Mouse (Mus musculus) left cerebral cortex, adult 8-10 months (tissue): ENCODE measurements around the gene Ccdc190. TPM values are rescaled to one million over a fixed set of nuclear protein-coding genes. Genes with fewer than 3 reads are reported as not detected.

ENCODE experiments used
- DNase-seq, 2 experiments: peaks; one replicate each; pipeline ENCODE4 v3.0.0; 2022; ENCODE audit warnings: low spot score in 2 of 2
- total RNA-seq, 4 experiments: library from RNA; stranded (reverse); gene quantifications; 2 replicates each; pipeline ENCODE4 v1.2.4; 2022

The Ccdc190 gene
- total RNA-seq, 4 experiments from 2014 or later = 17.1 to 20.5 (median 18.0) TPM

- no peak for DNase-seq
Measured at GRCm38 (mm10) chr1:169932122-169932746, 3.8 kb downstream of the Ccdc190 start.

GRCm38 (mm10) chr1:169934005-169934725, 5.7 kb downstream of the Ccdc190 start:
- peak in 1 of 2 experiments; percentile 34 for DNase-seq

DNA sequence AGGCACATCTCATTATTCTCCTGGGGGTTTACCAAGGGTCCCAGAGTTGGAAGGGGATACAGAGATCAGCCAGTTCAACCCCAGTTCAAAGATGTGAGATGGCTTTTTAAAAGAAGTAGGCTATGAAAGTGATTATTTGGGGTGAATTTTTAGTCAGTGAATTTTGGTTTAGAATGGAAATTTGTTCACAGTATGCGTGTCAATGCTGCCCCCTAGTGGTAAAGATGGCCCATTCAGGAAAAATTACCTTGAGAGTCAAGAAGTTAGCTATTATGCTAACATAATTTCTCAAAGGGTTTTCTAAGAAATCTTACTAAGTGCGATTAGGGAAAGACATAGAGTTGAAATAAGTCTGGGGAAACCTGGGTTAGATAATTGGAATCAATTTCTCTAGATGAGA, 10.9 kb downstream of the Ccdc190 start:
- no peak for DNase-seq

DNA sequence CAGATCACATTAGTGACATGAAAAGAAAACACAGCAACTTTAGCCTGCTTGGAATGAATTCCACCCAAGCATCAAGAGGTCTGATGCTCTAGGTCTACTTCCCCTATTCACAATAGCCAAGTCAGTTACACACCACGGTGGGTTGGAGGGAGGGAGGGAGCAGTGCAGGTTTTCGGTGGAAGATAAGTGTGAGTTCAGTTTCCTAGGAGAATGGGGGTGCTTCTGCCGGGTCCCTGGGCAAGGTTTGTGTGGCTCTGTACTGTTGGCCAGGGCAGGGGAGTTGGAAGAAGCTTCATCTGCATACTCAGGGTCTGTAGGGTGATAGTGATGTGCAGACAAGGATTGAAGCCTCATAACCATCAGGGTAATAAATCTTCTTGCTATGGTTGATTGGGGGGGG, 17.6 kb downstream of the Ccdc190 start:
- no peak for DNase-seq

GRCm38 (mm10) chr1:169947654-169948053, 19.2 kb downstream of the Ccdc190 start:
- DNase-seq = no peak

DNA sequence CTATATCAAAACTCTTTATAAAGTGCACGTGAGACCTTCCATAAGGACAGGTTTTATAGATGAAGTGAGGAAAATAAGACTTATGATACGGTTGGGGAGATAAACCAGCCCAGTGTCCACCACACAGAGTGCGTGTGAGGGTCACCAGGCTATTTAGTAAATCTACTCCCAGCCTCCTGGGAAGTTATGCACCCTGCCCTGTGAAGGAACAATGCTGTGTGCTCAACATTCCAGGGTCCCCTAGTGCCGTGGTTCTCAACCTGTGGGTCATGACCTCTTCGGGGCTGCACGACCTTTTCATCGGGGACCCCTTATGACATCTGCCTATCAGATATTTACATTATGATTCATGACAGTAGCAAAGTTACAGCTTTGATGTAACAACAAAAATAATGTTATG, 19.8 kb downstream of the Ccdc190 start:
- no peak for DNase-seq

DNA sequence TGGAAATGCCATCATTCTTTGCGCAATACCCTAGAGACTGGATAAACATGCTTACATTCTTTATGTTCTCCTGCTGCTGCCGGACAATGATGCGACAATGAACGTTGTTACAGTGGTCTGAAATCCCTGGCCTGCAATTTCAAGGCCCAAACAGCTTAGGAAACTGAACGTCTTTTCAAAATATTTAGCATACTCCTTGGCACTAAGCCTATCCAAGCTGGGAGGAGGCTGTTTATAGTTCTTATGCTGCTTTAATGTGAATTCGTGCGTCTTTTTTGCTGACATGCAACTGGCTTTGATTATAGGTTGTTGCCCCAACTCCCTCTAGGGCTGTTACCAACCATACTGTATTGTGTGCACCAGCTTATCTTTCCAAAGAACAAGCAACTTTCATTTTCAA, 20.4 kb downstream of the Ccdc190 start:
- DNase-seq = no peak

DNA sequence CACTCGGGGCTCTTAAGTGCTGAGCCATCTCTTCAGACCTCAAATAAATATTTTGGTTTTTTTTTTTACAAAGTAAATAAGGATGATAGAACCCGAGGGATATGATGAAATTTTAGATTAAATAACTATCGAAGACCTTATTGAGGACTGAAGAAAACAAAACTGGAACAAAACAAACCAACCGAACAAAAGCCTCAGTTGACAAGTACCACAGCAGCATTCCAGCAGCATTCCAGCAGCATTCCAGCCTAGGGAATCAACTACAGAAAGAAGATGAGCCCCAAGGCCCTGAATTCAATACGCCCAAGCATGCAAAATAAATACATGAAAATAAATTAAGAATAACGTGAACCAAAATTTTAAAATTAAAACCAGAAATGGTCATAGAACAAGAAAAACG, 21.5 kb downstream of the Ccdc190 start:
- DNase-seq = no peak

GRCm38 (mm10) chr1:169950651-169951050, 22.2 kb downstream of the Ccdc190 start:
- DNase-seq = no peak

DNA sequence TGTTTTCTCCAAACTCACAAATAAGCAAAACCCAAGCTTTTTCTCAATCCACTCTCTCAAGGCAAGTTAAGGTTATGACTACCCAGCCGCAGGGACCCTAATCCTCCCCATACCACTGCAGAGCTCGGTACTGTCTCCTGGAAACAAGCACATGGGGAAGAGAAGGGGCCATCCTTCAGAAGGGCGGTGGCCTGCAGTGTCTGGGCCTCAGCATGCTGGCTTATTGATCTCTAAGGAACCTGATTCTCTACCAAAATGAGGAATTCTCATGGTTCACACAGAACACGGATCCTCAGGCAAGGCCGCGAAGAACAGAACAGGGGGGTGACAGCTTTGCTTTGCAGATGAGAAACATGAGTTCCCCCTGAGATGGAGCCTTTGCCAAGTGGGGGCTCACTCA, 23.1 kb downstream of the Ccdc190 start:
- no peak for DNase-seq

DNA sequence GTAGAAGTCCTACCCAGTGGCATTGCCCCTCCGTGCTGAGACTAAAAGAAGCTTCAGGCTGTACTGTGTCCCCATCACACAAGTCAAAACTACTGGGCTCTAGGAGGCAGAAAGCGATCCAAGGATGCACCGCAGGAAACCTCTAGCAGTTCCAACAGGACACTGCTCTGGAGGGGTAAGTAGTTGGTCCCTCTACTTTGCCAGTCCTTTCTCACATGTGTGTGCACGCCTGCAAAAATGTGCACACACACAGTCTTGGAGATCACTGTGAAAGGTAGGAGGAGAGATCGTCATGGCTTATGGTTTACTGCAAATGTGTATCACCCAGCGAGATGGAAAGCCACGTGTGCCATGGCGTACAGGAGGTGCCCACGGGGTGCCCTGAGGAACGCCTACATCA, 24.2 kb downstream of the Ccdc190 start:
- DNase-seq = no peak

DNA sequence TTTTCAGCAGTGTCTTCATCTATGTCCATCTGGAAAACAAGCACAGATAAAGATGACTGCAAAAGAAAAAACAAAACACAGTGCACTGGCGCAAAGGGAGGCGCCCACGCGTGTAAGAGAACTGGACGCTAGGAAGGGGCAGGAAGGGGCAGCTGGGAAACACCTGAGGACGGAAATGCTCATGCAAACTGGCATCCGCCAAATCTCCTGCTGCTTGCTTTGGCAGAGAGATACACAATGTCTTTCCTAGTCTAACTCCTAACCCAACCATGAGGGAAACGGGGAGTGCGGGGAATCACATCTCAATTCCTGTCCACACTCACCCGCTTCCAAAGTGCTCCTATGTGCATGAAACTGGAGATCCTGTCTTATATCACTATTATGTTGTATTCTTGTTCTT, 24.7 kb downstream of the Ccdc190 start:
- DNase-seq = no peak

DNA sequence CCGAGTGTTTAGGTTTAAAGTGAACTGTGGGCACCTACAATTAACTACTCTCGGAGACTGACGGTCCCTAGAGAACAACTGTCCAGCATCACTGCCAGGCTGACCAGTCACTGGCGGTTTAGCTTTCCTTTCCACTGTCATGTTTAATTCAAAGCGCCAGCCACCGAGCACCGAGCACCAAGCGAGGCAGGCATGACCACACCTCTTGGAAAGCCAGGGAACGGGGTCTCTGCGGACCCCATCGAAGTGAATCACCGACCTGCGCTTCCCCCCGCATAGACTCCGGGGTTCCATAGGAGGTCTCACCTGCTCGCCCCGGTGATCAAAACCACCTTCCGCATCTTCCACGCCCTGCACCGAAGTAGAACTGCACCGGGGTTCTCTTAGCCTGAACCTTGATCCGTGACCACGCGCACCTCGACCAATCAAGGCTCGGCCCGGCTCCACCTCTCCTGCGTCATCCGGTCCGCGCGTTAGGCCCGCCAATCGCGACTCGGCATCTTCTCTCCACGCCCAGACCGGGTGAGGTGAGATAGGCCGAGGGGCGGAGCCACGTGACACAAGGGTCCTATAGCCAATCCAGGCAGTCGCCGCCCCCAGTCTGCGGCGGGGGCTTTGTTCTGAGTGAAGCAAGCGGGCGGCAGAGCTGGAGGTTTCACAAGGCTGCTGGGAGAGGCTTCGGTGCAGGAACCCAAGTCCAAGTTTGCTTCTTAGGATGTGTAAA, 40.5 kb downstream of the Ccdc190 start, which contains the start of gene Hsd17b7:
Hsd17b7 (minus strand) TSS at position 450 of the 724 bp plus-strand sequence.
- peak; percentile 92 to 99 for DNase-seq

GRCm38 (mm10) chr1:169969516-169969886, 41.1 kb downstream of the Ccdc190 start:
- no peak for DNase-seq

DNA sequence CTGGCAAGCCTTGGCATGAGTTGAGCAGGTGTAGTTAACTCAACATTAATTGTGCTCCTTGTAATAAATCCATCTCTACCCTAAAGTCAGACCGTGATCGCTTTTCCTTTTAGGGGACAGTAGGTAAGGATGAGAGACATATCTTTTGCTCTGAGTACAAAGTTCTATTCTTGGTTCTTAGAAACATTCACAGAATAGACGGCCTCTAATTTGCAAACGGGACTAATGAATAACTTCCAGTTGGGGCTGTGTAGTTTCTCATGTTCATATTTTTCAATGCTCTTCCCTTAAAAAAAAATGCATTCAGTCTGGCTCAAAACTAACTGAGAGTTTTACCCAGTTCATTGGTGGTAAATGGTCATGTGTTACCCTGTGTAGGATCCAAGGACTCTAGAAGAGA, 42.5 kb downstream of the Ccdc190 start:
- DNase-seq = no peak

GRCm38 (mm10) chr1:169971998-169972397, 43.5 kb downstream of the Ccdc190 start:
- DNase-seq = no peak

- DNase-seq = no peak
Measured at GRCm38 (mm10) chr1:169977621-169978020, 49.2 kb downstream of the Ccdc190 start.

Other genes with a start within 250 kb of the Ccdc190 start
- 100 to 1,000 TPM; 299 to 399 (median 336) TPM for gene Rgs4, start 181.0 kb upstream of the Ccdc190 start, total RNA-seq
- gene Hsd17b7, start 40.6 kb downstream of the Ccdc190 start, total RNA-seq = 10 to 100 TPM; 15.9 to 19.6 (median 19.0) TPM
- gene Ddr2, start 182.1 kb downstream of the Ccdc190 start, total RNA-seq = 1 to 10 TPM; 5.4 to 8.3 (median 6.5) TPM
- 10 to 100 TPM; 55.4 to 72.9 (median 60.0) TPM for gene Uap1, start 246.3 kb downstream of the Ccdc190 start, total RNA-seq